Mouse (Mus musculus): ENCODE measurements around the gene Rab3d.
A peak's percentile ranks its signal among the peaks of the same experiment; 100 is the strongest.

GRCm38 (mm10) chr9:21950322-21950721, 32.3 kb upstream of the Rab3d start:
- TF ChIP-seq CTCF (IDR thresholded peaks at IDR 0.05; ENCODE audit: borderline replicate concordance, extremely low read depth, insufficient read depth, insufficient read length) (peak; percentile 37; the same call in 1 of the 2 replicates), POLR2A (IDR thresholded peaks at IDR 0.05; ENCODE audit: borderline replicate concordance, extremely low read depth, insufficient read depth, insufficient read length, poor library complexity, severe bottlenecking) (no peak)

Measured in brain, embryonic 14.5 days (tissue).